23 mouse cellular contexts compared by ENCODE assay signal in genomic region chr11:17325731-17326646, GRCm38 (mm10).
DNase-seq lines count a peak whose midpoint lies in the region; ATAC-seq lines count a peak whose summit lies in the region.
"Had no signal": no experiment of that assay in that cellular context is flagged by ENCODE, and none has a peak within 500 bp of the region (broad histone marks: within the 10 kb centered on the region; RNA-seq: fewer than 3 reads in every experiment).

No protein-coding gene starts in this region.

- H3K4me2 ChIP-seq in hindbrain, embryonic 11.5 days (replicated peaks; ENCODE audit: low read depth, low read length) = no peak overlapping the region
- no peak overlapping the region for H3K4me2 ChIP-seq in hindbrain, embryonic 14.5 days (replicated peaks)
- H3K4me2 ChIP-seq in hindbrain, embryonic 12.5 days (replicated peaks) = no peak overlapping the region
- no peak overlapping the region for H3K4me2 ChIP-seq in midbrain, embryonic 15.5 days
- H3K4me2 ChIP-seq in kidney, embryonic 15.5 days = no peak overlapping the region
- H3K4me2 ChIP-seq: embryonic facial prominence, embryonic 15.5 days; heart, embryonic 15.5 days; liver, embryonic 15.5 days; neural tube, embryonic 13.5 days had no signal

- no peak overlapping the region for H3K4me3 ChIP-seq in hindbrain, embryonic 11.5 days (ENCODE audit: low read depth, low read length)
- H3K4me3 ChIP-seq in hindbrain, embryonic 14.5 days (replicated peaks; ENCODE audit: low read length) = no peak overlapping the region
- H3K4me3 ChIP-seq in hindbrain, embryonic 12.5 days = no peak overlapping the region
- no peak overlapping the region for H3K4me3 ChIP-seq in midbrain, embryonic 15.5 days
- H3K4me3 ChIP-seq in kidney, embryonic 15.5 days (replicated peaks) = no peak overlapping the region
- H3K4me3 ChIP-seq: embryonic facial prominence, embryonic 15.5 days; heart, embryonic 15.5 days; liver, embryonic 15.5 days; neural tube, embryonic 13.5 days had no signal

- H3K9me3 ChIP-seq in hindbrain, embryonic 11.5 days (ENCODE audit: control insufficient read depth, low read length) = no peaks in the 10 kb centered on the region
- H3K9me3 ChIP-seq in hindbrain, embryonic 14.5 days (ENCODE audit: control insufficient read depth, low read length) = no peaks in the 10 kb centered on the region
- no peaks in the 10 kb centered on the region for H3K9me3 ChIP-seq in hindbrain, embryonic 12.5 days (replicated peaks)
- no peaks in the 10 kb centered on the region for H3K9me3 ChIP-seq in midbrain, embryonic 15.5 days
- no peaks in the 10 kb centered on the region for H3K9me3 ChIP-seq in kidney, embryonic 15.5 days (replicated peaks)
- H3K9me3 ChIP-seq: embryonic facial prominence, embryonic 15.5 days; heart, embryonic 15.5 days; liver, embryonic 15.5 days; neural tube, embryonic 13.5 days had no signal

- no peak overlapping the region for H3K27ac ChIP-seq in hindbrain, embryonic 11.5 days (ENCODE audit: low read depth, low read length)
- no peak overlapping the region for H3K27ac ChIP-seq in hindbrain, embryonic 14.5 days
- H3K27ac ChIP-seq in hindbrain, embryonic 12.5 days = no peak overlapping the region
- H3K27ac ChIP-seq in midbrain, embryonic 15.5 days = no peak overlapping the region
- no peak overlapping the region for H3K27ac ChIP-seq in kidney, embryonic 15.5 days
- H3K27ac ChIP-seq: embryonic facial prominence, embryonic 15.5 days; heart, embryonic 15.5 days; liver, embryonic 15.5 days; macrophage; neural tube, embryonic 13.5 days had no signal

- no peaks in the 10 kb centered on the region for H3K4me1 ChIP-seq in hindbrain, embryonic 11.5 days (replicated peaks; ENCODE audit: control insufficient read depth, insufficient read depth, low read length)
- H3K4me1 ChIP-seq in hindbrain, embryonic 14.5 days (replicated peaks; ENCODE audit: control insufficient read depth, insufficient read depth, low read length) = no peaks in the 10 kb centered on the region
- no peaks in the 10 kb centered on the region for H3K4me1 ChIP-seq in hindbrain, embryonic 12.5 days
- 0 out of 2 replicates have a peak, but pooled peaks cover 5% of the 10 kb centered on the region for H3K4me1 ChIP-seq in midbrain, embryonic 15.5 days
- H3K4me1 ChIP-seq in kidney, embryonic 15.5 days = no peaks in the 10 kb centered on the region
- H3K4me1 ChIP-seq: embryonic facial prominence, embryonic 15.5 days; heart, embryonic 15.5 days; liver, embryonic 15.5 days had no signal

- H3K36me3 ChIP-seq in hindbrain, embryonic 11.5 days (ENCODE audit: control insufficient read depth, insufficient read depth, low read length) = no peaks in the 10 kb centered on the region
- H3K36me3 ChIP-seq in hindbrain, embryonic 14.5 days (replicated peaks; ENCODE audit: control insufficient read depth, insufficient read depth) = no peaks in the 10 kb centered on the region
- no peaks in the 10 kb centered on the region for H3K36me3 ChIP-seq in hindbrain, embryonic 12.5 days
- no peaks in the 10 kb centered on the region for H3K36me3 ChIP-seq in midbrain, embryonic 15.5 days (replicated peaks)
- H3K36me3 ChIP-seq in kidney, embryonic 15.5 days = no peaks in the 10 kb centered on the region
- H3K36me3 ChIP-seq: embryonic facial prominence, embryonic 15.5 days; heart, embryonic 15.5 days; liver, embryonic 15.5 days; neural tube, embryonic 13.5 days had no signal

- peak; percentile 16 for DNase-seq in hindbrain, embryonic 11.5 days (ENCODE audit: low spot score)
- DNase-seq in hindbrain, embryonic 14.5 days (ENCODE audit: low spot score) = no peak
- DNase-seq in embryo, embryonic 11 days = peak; percentile 25
- DNase-seq in right cerebral cortex, postnatal 36 days (ENCODE audit: low spot score in 2 of 2) = no peak
- DNase-seq: adrenal gland, adult 2 months; cerebellum, adult 11 months; cerebellum, postnatal 36 days; gastrocnemius, postnatal 10 days; heart, adult 18-20 months; kidney, postnatal 10 days; layer of hippocampus, adult 9-11 months; right cerebral cortex, postnatal 14 days; thymus, postnatal 25 days had no signal

- no peak overlapping the region for H3K9ac ChIP-seq in hindbrain, embryonic 11.5 days (ENCODE audit: low read depth, low read length)
- no peak overlapping the region for H3K9ac ChIP-seq in hindbrain, embryonic 14.5 days
- no peak overlapping the region for H3K9ac ChIP-seq in hindbrain, embryonic 12.5 days
- H3K9ac ChIP-seq in midbrain, embryonic 15.5 days = no peak overlapping the region
- no peak overlapping the region for H3K9ac ChIP-seq in kidney, embryonic 15.5 days
- H3K9ac ChIP-seq: embryonic facial prominence, embryonic 15.5 days; heart, embryonic 15.5 days; liver, embryonic 15.5 days; neural tube, embryonic 13.5 days had no signal

- peak; percentile 53; the same call in 1 of the 2 replicates for ATAC-seq in hindbrain, embryonic 11.5 days (ENCODE audit: low FRiP score)
- ATAC-seq in hindbrain, embryonic 14.5 days (ENCODE audit: low FRiP score) = no peak; the same call in 1 of the 2 replicates
- ATAC-seq in hindbrain, embryonic 12.5 days (ENCODE audit: low FRiP score) = peak; percentile 54; the same call in 1 of the 2 replicates
- ATAC-seq in midbrain, embryonic 15.5 days (replicated peaks) = peak; percentile 86
- no peak for ATAC-seq in kidney, embryonic 15.5 days (replicated peaks; ENCODE audit: low FRiP score)
- ATAC-seq in megakaryocyte, adult 5-6 weeks (ENCODE audit: poor library complexity, severe bottlenecking) = no peak
- ATAC-seq: intestine, postnatal 0 days had no signal

- WGBS in hindbrain, embryonic 11.5 days = 51% methylated on average over 10 of the region's 10 CpGs
- WGBS in hindbrain, embryonic 14.5 days = 35% methylated on average over 10 of the region's 10 CpGs
- 48% methylated on average over 10 of the region's 10 CpGs for WGBS in hindbrain, embryonic 12.5 days
- WGBS in midbrain, embryonic 15.5 days = 15% methylated on average over 10 of the region's 10 CpGs
- 79% methylated on average over 10 of the region's 10 CpGs for WGBS in kidney, embryonic 15.5 days

- no peaks in the 10 kb centered on the region for H3K27me3 ChIP-seq in hindbrain, embryonic 11.5 days (ENCODE audit: control insufficient read depth, insufficient read depth, low read length)
- H3K27me3 ChIP-seq in hindbrain, embryonic 14.5 days (ENCODE audit: control insufficient read depth, insufficient read depth, low read length) = no peaks in the 10 kb centered on the region
- no peaks in the 10 kb centered on the region for H3K27me3 ChIP-seq in hindbrain, embryonic 12.5 days
- H3K27me3 ChIP-seq in midbrain, embryonic 15.5 days (replicated peaks) = peaks cover 3% of the 10 kb centered on the region; the same call in 1 of the 2 replicates
- H3K27me3 ChIP-seq in kidney, embryonic 15.5 days = no peaks in the 10 kb centered on the region
- H3K27me3 ChIP-seq: embryonic facial prominence, embryonic 15.5 days; heart, embryonic 15.5 days; liver, embryonic 15.5 days; neural tube, embryonic 13.5 days had no signal

Comparison
In these comparisons a context has a peak if more than half of its experiments do, and no peak if none do; other contexts are left out.
1. ATAC-seq: peak in hindbrain, embryonic 11.5 days (single experiment), hindbrain, embryonic 12.5 days (single experiment) and midbrain, embryonic 15.5 days (single experiment); none in hindbrain, embryonic 14.5 days (single experiment), kidney, embryonic 15.5 days (single experiment) and megakaryocyte, adult 5-6 weeks (single experiment).
2. DNase-seq: peak in hindbrain, embryonic 11.5 days (single experiment) and embryo, embryonic 11 days (single experiment); none in hindbrain, embryonic 14.5 days (single experiment) and right cerebral cortex, postnatal 36 days (0 of 2).